In genomic region chr19:5424092-5424781, GRCm38 (mm10) we compare ENCODE assay signal across 9 mouse cellular contexts. TPM values are rescaled to one million over a fixed set of nuclear protein-coding genes. Genes with fewer than 3 reads are reported as not detected.
DNase-seq lines count a peak whose midpoint lies in the region; ATAC-seq and TF ChIP-seq lines count a peak whose summit lies in the region.
"Had no signal": no experiment of that assay in that cellular context is flagged by ENCODE, and none has a peak within 500 bp of the region (broad histone marks: within the 10 kb centered on the region; RNA-seq: fewer than 3 reads in every experiment).

No protein-coding gene starts in this region.

- H3K36me3 ChIP-seq in forebrain, embryonic 16.5 days (ENCODE audit: control insufficient read depth, insufficient read depth) = peaks cover 9% of the 10 kb centered on the region; the same call in 1 of the 2 replicates
- H3K36me3 ChIP-seq in hindbrain, embryonic 11.5 days (ENCODE audit: control insufficient read depth, insufficient read depth, low read length) = peaks cover 5% of the 10 kb centered on the region; the same call in 1 of the 2 replicates
- peaks cover 70% of the 10 kb centered on the region for H3K36me3 ChIP-seq in limb, embryonic 10.5 days
- peaks cover 30% of the 10 kb centered on the region for H3K36me3 ChIP-seq in small intestine, adult 2 months (ENCODE audit: control insufficient read depth, insufficient read depth, low read length)

- no peak; the same call in none of the 2 replicates for ATAC-seq in forebrain, embryonic 16.5 days
- ATAC-seq in hindbrain, embryonic 11.5 days (ENCODE audit: low FRiP score) = peak; percentile 76
- peak; percentile 38; the same call in 1 of the 2 replicates for ATAC-seq in megakaryocyte-erythroid progenitor cell, adult 5-6 weeks (replicated peaks; ENCODE audit: low FRiP score, low TSS enrichment, poor library complexity, severe bottlenecking)

- under 1% methylated on average over 32 of the region's 48 CpGs for WGBS in forebrain, embryonic 16.5 days
- under 1% methylated on average over 33 of the region's 48 CpGs for WGBS in hindbrain, embryonic 11.5 days
- WGBS in limb, embryonic 10.5 days = 1% methylated on average over 46 of the region's 48 CpGs
- WGBS in small intestine, adult 2 months = 1% methylated on average over 41 of the region's 48 CpGs

- peak overlapping the region; percentile 91 for H3K4me2 ChIP-seq in forebrain, embryonic 16.5 days (ENCODE audit: low read length)
- peak overlapping the region; percentile 85 for H3K4me2 ChIP-seq in hindbrain, embryonic 11.5 days (replicated peaks; ENCODE audit: low read depth, low read length)

- no peaks in the 10 kb centered on the region for H3K27me3 ChIP-seq in forebrain, embryonic 16.5 days (replicated peaks; ENCODE audit: control insufficient read depth, insufficient read depth, low read length)
- H3K27me3 ChIP-seq in hindbrain, embryonic 11.5 days (ENCODE audit: control insufficient read depth, insufficient read depth, low read length) = no peaks in the 10 kb centered on the region
- H3K27me3 ChIP-seq in limb, embryonic 10.5 days (ENCODE audit: low read depth, poor library complexity, severe bottlenecking) = no peaks in the 10 kb centered on the region
- H3K27me3 ChIP-seq in small intestine, adult 2 months (ENCODE audit: control insufficient read depth, insufficient read depth, low read length) = no peaks in the 10 kb centered on the region

- DNase-seq in Muller cell, postnatal 12 days (ENCODE audit: inconsistent ontology term) = peak; percentile 88
- DNase-seq in cerebellum, adult 11 months = peak; percentile 79
- DNase-seq in hindbrain, embryonic 11.5 days (ENCODE audit: low spot score) = peak; percentile 78
- no peak for DNase-seq in limb, embryonic 10.5 days (ENCODE audit: low spot score)
- peak; percentile 88 for DNase-seq in yolk sac, embryonic 10.5 days (ENCODE audit: low spot score)

- no peak for TF ChIP-seq CTCF in small intestine, adult 2 months (IDR thresholded peaks at IDR 0.05; ENCODE audit: extremely low read depth, insufficient read length, insufficient replicate concordance, low read depth, low read length)

- H3K9ac ChIP-seq in forebrain, embryonic 16.5 days (replicated peaks; ENCODE audit: low read depth, low read length) = peak overlapping the region; percentile 92
- H3K9ac ChIP-seq in hindbrain, embryonic 11.5 days (ENCODE audit: low read depth, low read length) = peak overlapping the region; percentile 73

- no peak for TF ChIP-seq POLR2A in small intestine, adult 2 months (IDR thresholded peaks at IDR 0.05; ENCODE audit: low read depth, low read length)

- peak overlapping the region; percentile 80 for H3K27ac ChIP-seq in forebrain, embryonic 16.5 days (ENCODE audit: low read length)
- peak overlapping the region; percentile 86 for H3K27ac ChIP-seq in hindbrain, embryonic 11.5 days (ENCODE audit: low read depth, low read length)
- peak overlapping the region; percentile 97 for H3K27ac ChIP-seq in limb, embryonic 10.5 days
- peak overlapping the region; percentile 69 for H3K27ac ChIP-seq in small intestine, adult 2 months (ENCODE audit: insufficient read depth, low read depth, low read length)

- H3K4me1 ChIP-seq in forebrain, embryonic 16.5 days (replicated peaks; ENCODE audit: control insufficient read depth, insufficient read depth, low read length) = peaks cover 37% of the 10 kb centered on the region
- peaks cover 17% of the 10 kb centered on the region for H3K4me1 ChIP-seq in hindbrain, embryonic 11.5 days (replicated peaks; ENCODE audit: control insufficient read depth, insufficient read depth, low read length)
- peaks cover 39% of the 10 kb centered on the region for H3K4me1 ChIP-seq in limb, embryonic 10.5 days
- peaks cover 17% of the 10 kb centered on the region for H3K4me1 ChIP-seq in small intestine, adult 2 months (ENCODE audit: control insufficient read depth, insufficient read depth, insufficient read length, low read length)

- H3K4me3 ChIP-seq in forebrain, embryonic 16.5 days (replicated peaks; ENCODE audit: low read length) = peak overlapping the region; percentile 78
- H3K4me3 ChIP-seq in hindbrain, embryonic 11.5 days (ENCODE audit: low read depth, low read length) = peak overlapping the region; percentile 85
- H3K4me3 ChIP-seq in limb, embryonic 10.5 days = peak overlapping the region; percentile 90
- peak overlapping the region; percentile 93 for H3K4me3 ChIP-seq in small intestine, adult 2 months (ENCODE audit: low read depth, low read length)

- H3K9me3 ChIP-seq in forebrain, embryonic 16.5 days (ENCODE audit: control insufficient read depth, low read length) = no peaks in the 10 kb centered on the region
- no peaks in the 10 kb centered on the region for H3K9me3 ChIP-seq in hindbrain, embryonic 11.5 days (ENCODE audit: control insufficient read depth, low read length)
- H3K9me3 ChIP-seq in limb, embryonic 10.5 days (replicated peaks) = no peaks in the 10 kb centered on the region

RNA-seq across cellular contexts. Expression of gene Drap1, which starts 0.5 kb away (rescaled TPM):
- 283 and 294 TPM in 2 replicates for polyA plus RNA-seq in forebrain, embryonic 16.5 days (2015; fragmentation: Nextera tagmentation; extraction: Ambion mirVana)
- polyA plus RNA-seq in hindbrain, embryonic 11.5 days (2014; fragmentation: Nextera tagmentation; extraction: Ambion mirVana) = 182 and 211 TPM in 2 replicates
- polyA plus RNA-seq in limb, embryonic 10.5 days (2016; fragmentation: Nextera tagmentation; extraction: Ambion mirVana) = 224 and 246 TPM in 2 replicates
- 167 and 178 TPM in 2 replicates for total RNA-seq in megakaryocyte-erythroid progenitor cell, adult 5-6 weeks (2014; fragmentation: Nextera tagmentation)
- 102 and 143 TPM in 2 replicates for total RNA-seq in megakaryocyte-erythroid progenitor cell, adult 5-6 weeks (2017)
- polyA plus RNA-seq in small intestine, adult 2 months (2012; rRNA removed) = 32.9 and 63.2 TPM in 2 replicates

RNA-seq across cellular contexts. Expression of gene AI837181, which starts 0.7 kb away (rescaled TPM):
- polyA plus RNA-seq in forebrain, embryonic 16.5 days (2015; fragmentation: Nextera tagmentation; extraction: Ambion mirVana) = 61.1 and 62.9 TPM in 2 replicates
- 33.4 and 35.2 TPM in 2 replicates for polyA plus RNA-seq in hindbrain, embryonic 11.5 days (2014; fragmentation: Nextera tagmentation; extraction: Ambion mirVana)
- 59.7 and 68.8 TPM in 2 replicates for polyA plus RNA-seq in limb, embryonic 10.5 days (2016; fragmentation: Nextera tagmentation; extraction: Ambion mirVana)
- 33.1 and 34.7 TPM in 2 replicates for total RNA-seq in megakaryocyte-erythroid progenitor cell, adult 5-6 weeks (2014; fragmentation: Nextera tagmentation)
- total RNA-seq in megakaryocyte-erythroid progenitor cell, adult 5-6 weeks (2017) = 5.7 and 11.1 TPM in 2 replicates
- polyA plus RNA-seq in small intestine, adult 2 months (2012; rRNA removed) = 41.8 and 76.3 TPM in 2 replicates

RNA-seq across cellular contexts. Expression of gene Tsga10ip, which starts 21.9 kb away (rescaled TPM):
- polyA plus RNA-seq in forebrain, embryonic 16.5 days (2015; fragmentation: Nextera tagmentation; extraction: Ambion mirVana) = not detected in 2 replicates
- polyA plus RNA-seq in hindbrain, embryonic 11.5 days (2014; fragmentation: Nextera tagmentation; extraction: Ambion mirVana) = 0.53 and 0.54 TPM in 2 replicates
- not detected in 2 replicates for polyA plus RNA-seq in limb, embryonic 10.5 days (2016; fragmentation: Nextera tagmentation; extraction: Ambion mirVana)
- not detected in 2 replicates for total RNA-seq in megakaryocyte-erythroid progenitor cell, adult 5-6 weeks (2014; fragmentation: Nextera tagmentation)
- not detected in 2 replicates for total RNA-seq in megakaryocyte-erythroid progenitor cell, adult 5-6 weeks (2017)
- polyA plus RNA-seq in small intestine, adult 2 months (2012; rRNA removed) = 1.4 and 8.3 TPM in 2 replicates
- total RNA-seq: left cerebral cortex, adult 8-10 months had no signal

RNA-seq across cellular contexts. Expression of gene Fosl1, which starts 23.1 kb away (rescaled TPM):
- polyA plus RNA-seq in forebrain, embryonic 16.5 days (2015; fragmentation: Nextera tagmentation; extraction: Ambion mirVana) = not detected in 2 replicates
- 0.13 TPM in 1 of 2 replicates, not detected in the other for polyA plus RNA-seq in hindbrain, embryonic 11.5 days (2014; fragmentation: Nextera tagmentation; extraction: Ambion mirVana)
- polyA plus RNA-seq in limb, embryonic 10.5 days (2016; fragmentation: Nextera tagmentation; extraction: Ambion mirVana) = not detected in 2 replicates
- total RNA-seq in megakaryocyte-erythroid progenitor cell, adult 5-6 weeks (2014; fragmentation: Nextera tagmentation) = 0.66 and 1.1 TPM in 2 replicates
- 0.30 and 1.9 TPM in 2 replicates for total RNA-seq in megakaryocyte-erythroid progenitor cell, adult 5-6 weeks (2017)
- 0.91 and 2.6 TPM in 2 replicates for polyA plus RNA-seq in small intestine, adult 2 months (2012; rRNA removed)
- total RNA-seq: left cerebral cortex, adult 8-10 months had no signal

RNA-seq across cellular contexts. Expression of gene Ccdc85b, which starts 33.5 kb away (rescaled TPM):
- 8.6 and 8.8 TPM in 2 replicates for polyA plus RNA-seq in forebrain, embryonic 16.5 days (2015; fragmentation: Nextera tagmentation; extraction: Ambion mirVana)
- 6.6 and 6.9 TPM in 2 replicates for polyA plus RNA-seq in hindbrain, embryonic 11.5 days (2014; fragmentation: Nextera tagmentation; extraction: Ambion mirVana)
- 8.9 and 9.7 TPM in 2 replicates for polyA plus RNA-seq in limb, embryonic 10.5 days (2016; fragmentation: Nextera tagmentation; extraction: Ambion mirVana)
- 2.6 and 2.9 TPM in 2 replicates for total RNA-seq in megakaryocyte-erythroid progenitor cell, adult 5-6 weeks (2014; fragmentation: Nextera tagmentation)
- total RNA-seq in megakaryocyte-erythroid progenitor cell, adult 5-6 weeks (2017) = 2.1 and 2.5 TPM in 2 replicates
- 3.3 and 4.4 TPM in 2 replicates for polyA plus RNA-seq in small intestine, adult 2 months (2012; rRNA removed)
